In genomic region chr3:144531023-144531422, GRCm38 (mm10) we compare ENCODE assay signal across 8 mouse cellular contexts. TPM values are rescaled to one million over a fixed set of nuclear protein-coding genes. Genes with fewer than 3 reads are reported as not detected.
DNase-seq lines count a peak whose midpoint lies in the region; ATAC-seq and TF ChIP-seq lines count a peak whose summit lies in the region.
"Had no signal": no experiment of that assay in that cellular context is flagged by ENCODE, and none has a peak within 500 bp of the region (broad histone marks: within the 10 kb centered on the region; RNA-seq: fewer than 3 reads in every experiment).

No protein-coding gene starts in this region.

- no peak overlapping the region for H3K4me2 ChIP-seq in liver, embryonic 11.5 days
- H3K4me2 ChIP-seq: neural tube, embryonic 12.5 days had no signal

- CTCF ChIA-PET in Patski (lab: Charles Lee): interaction anchor here (0.7 to 3.2 kb wide), 15 partner anchors 10 to 190 kb away, joined by 3 to 15 read pairs (median 4); partner anchors contain the start of gene Sh3glb1

- no peak for TF ChIP-seq POLR2A in liver, adult 2 months (IDR thresholded peaks at IDR 0.05; ENCODE audit: extremely low read depth, insufficient read depth, low read length)

- no peaks in the 10 kb centered on the region for H3K27me3 ChIP-seq in liver, adult 2 months (ENCODE audit: control insufficient read depth, insufficient read depth, low read length)
- no peaks in the 10 kb centered on the region for H3K27me3 ChIP-seq in liver, embryonic 11.5 days (replicated peaks; ENCODE audit: control insufficient read depth, insufficient read depth, low read length)
- no peaks in the 10 kb centered on the region for H3K27me3 ChIP-seq in Patski
- H3K27me3 ChIP-seq: neural tube, embryonic 12.5 days had no signal

- no peak for TF ChIP-seq CTCF in liver, adult 2 months (IDR thresholded peaks at IDR 0.05; ENCODE audit: low read depth, low read length)
- TF ChIP-seq CTCF in Patski (IDR thresholded peaks at IDR 0.05): peak; percentile 32

- no peak for ATAC-seq in liver, embryonic 11.5 days (replicated peaks; ENCODE audit: low FRiP score)
- ATAC-seq in Patski: no peak
- ATAC-seq in megakaryocyte progenitor cell, adult 5-6 weeks (replicated peaks; ENCODE audit: poor library complexity): peak; percentile 74

- peak overlapping the region; percentile 9; the same call in 1 of the 2 replicates for H3K9ac ChIP-seq in liver, adult 2 months (ENCODE audit: low read depth, low read length)
- no peak overlapping the region for H3K9ac ChIP-seq in liver, embryonic 11.5 days (ENCODE audit: low read depth, low read length)
- H3K9ac ChIP-seq: neural tube, embryonic 12.5 days had no signal

- peaks cover 3% of the 10 kb centered on the region; the same call in 1 of the 2 replicates for H3K4me1 ChIP-seq in liver, adult 2 months (ENCODE audit: control insufficient read depth, insufficient read depth, low read length)
- peaks cover 2% of the 10 kb centered on the region for H3K4me1 ChIP-seq in liver, embryonic 11.5 days (replicated peaks; ENCODE audit: control insufficient read depth, insufficient read depth, low read length)

- no peak overlapping the region for H3K27ac ChIP-seq in liver, adult 2 months (replicated peaks; ENCODE audit: insufficient read depth, low read depth, low read length)
- H3K27ac ChIP-seq in liver, embryonic 11.5 days (ENCODE audit: low read depth, low read length): no peak overlapping the region
- H3K27ac ChIP-seq: neural tube, embryonic 12.5 days had no signal

- H3K36me3 ChIP-seq in liver, adult 2 months (ENCODE audit: control insufficient read depth, insufficient read depth, low read length): no peaks in the 10 kb centered on the region
- no peaks in the 10 kb centered on the region for H3K36me3 ChIP-seq in liver, embryonic 11.5 days (ENCODE audit: control insufficient read depth, insufficient read depth, low read length)
- H3K36me3 ChIP-seq: neural tube, embryonic 12.5 days had no signal

- H3K4me3 ChIP-seq in liver, adult 2 months (ENCODE audit: insufficient read depth, low read depth, low read length): no peak overlapping the region
- no peak overlapping the region for H3K4me3 ChIP-seq in liver, embryonic 11.5 days (ENCODE audit: low read depth, low read length)
- H3K4me3 ChIP-seq: neural tube, embryonic 12.5 days had no signal

- DNase-seq in liver, adult 2 months (ENCODE audit: extremely low read depth, low read depth, low spot score): peak; percentile 58
- no peak for DNase-seq in liver, embryonic 11.5 days (ENCODE audit: low spot score)
- no peak for DNase-seq in Patski (ENCODE audit: low read depth, low spot score)
- DNase-seq in cerebellum, postnatal 36 days: peak; percentile 43 to 67
- DNase-seq in gastrocnemius, postnatal 4 days (ENCODE audit: low spot score in 2 of 2): no peak
- no peak for DNase-seq in Muller cell, postnatal 12 days (ENCODE audit: inconsistent ontology term)

- 32% methylated on average over 5 of the region's 5 CpGs for WGBS in liver, adult 2 months
- WGBS in liver, embryonic 11.5 days: 67% methylated on average over 5 of the region's 5 CpGs

- H3K79me2 ChIP-seq in liver, adult 2 months (ENCODE audit: control insufficient read depth, insufficient read depth, low read length): peaks cover 13% of the 10 kb centered on the region; the same call in 1 of the 2 replicates

- POLR2A ChIA-PET in Patski (lab: Charles Lee): no interaction called here

- in situ Hi-C loops in Patski (cut with MboI; ENCODE audit: low pct_unique_long_range_greater_than_20kb): loop anchor here (5.0 to 10.0 kb wide), 2 partner anchors 86 to 194 kb away; partner anchors contain the start of gene Sh3glb1

- no peaks in the 10 kb centered on the region for H3K9me3 ChIP-seq in liver, embryonic 11.5 days (ENCODE audit: control insufficient read depth, low read length)
- H3K9me3 ChIP-seq: neural tube, embryonic 12.5 days had no signal

RNA-seq across cellular contexts. Expression of gene Hs2st1, which starts 39.0 kb away (rescaled TPM):
- total RNA-seq in liver, adult 2 months (2014; rRNA removed): 5.4 and 6.0 TPM in 2 replicates
- 1.9 and 2.0 TPM in 2 replicates for polyA plus RNA-seq in liver, adult 2 months (2012; rRNA removed)
- 7.2 and 7.3 TPM in 2 replicates for polyA plus RNA-seq in liver, embryonic 11.5 days (2014; fragmentation: Nextera tagmentation; extraction: Ambion mirVana)
- 44.0 TPM for polyA plus RNA-seq in Patski (2021)
- total RNA-seq in megakaryocyte progenitor cell, adult 5-6 weeks (2015): 14.2 and 15.7 TPM in 2 replicates
- 11.8 and 14.7 TPM in 2 replicates for total RNA-seq in megakaryocyte progenitor cell, adult 5-6 weeks (2017)
- total RNA-seq in gastrocnemius, postnatal 4 days (2021): 10 to 100 TPM; 36.7 to 37.7 TPM

RNA-seq across cellular contexts. Expression of gene Selenof, which starts 39.1 kb away (rescaled TPM):
- total RNA-seq in liver, adult 2 months (2014; rRNA removed): 314 and 385 TPM in 2 replicates
- polyA plus RNA-seq in liver, adult 2 months (2012; rRNA removed): 176 and 235 TPM in 2 replicates
- 369 and 370 TPM in 2 replicates for polyA plus RNA-seq in liver, embryonic 11.5 days (2014; fragmentation: Nextera tagmentation; extraction: Ambion mirVana)
- polyA plus RNA-seq in Patski (2021): 873 TPM
- total RNA-seq in megakaryocyte progenitor cell, adult 5-6 weeks (2015): 542 and 574 TPM in 2 replicates
- 723 and 819 TPM in 2 replicates for total RNA-seq in megakaryocyte progenitor cell, adult 5-6 weeks (2017)
- total RNA-seq in gastrocnemius, postnatal 4 days (2021): 100 to 1,000 TPM; 226 to 228 TPM

Comparison
In these comparisons a context has a peak if more than half of its experiments do, and no peak if none do; other contexts are left out.
1. DNase-seq: peak in liver, adult 2 months (single experiment) and cerebellum, postnatal 36 days (2 of 2); none in liver, embryonic 11.5 days (single experiment), Patski (single experiment), gastrocnemius, postnatal 4 days (0 of 2) and Muller cell, postnatal 12 days (single experiment).